Mouse (Mus musculus): ENCODE data around the gene Dynlt1f.
"Not testable (repeated sequence)": the region's sequence is repeated elsewhere in the genome, so short reads cannot be mapped to it uniquely, and the experiment has no call there.

The Dynlt1f gene

GRCm38 (mm10) chr17:6621976-6622375, 33.7 kb downstream of the Dynlt1f start:
- not testable (repeated sequence) for DNase-seq

GRCm38 (mm10) chr17:6620730-6621451, 34.8 kb downstream of the Dynlt1f start:
- not testable (repeated sequence) for DNase-seq

- DNase-seq, result not testable (repeated sequence)
Observed at GRCm38 (mm10) chr17:6620035-6620434, 35.7 kb downstream of the Dynlt1f start.

- not testable (repeated sequence) for DNase-seq
Observed at GRCm38 (mm10) chr17:6619271-6619670, 36.4 kb downstream of the Dynlt1f start.

GRCm38 (mm10) chr17:6617689-6618400, 37.9 kb downstream of the Dynlt1f start:
- not testable (repeated sequence) for DNase-seq

- not testable (repeated sequence) for DNase-seq
Observed at GRCm38 (mm10) chr17:6616731-6617130, 39.0 kb downstream of the Dynlt1f start.

- DNase-seq, result not testable (repeated sequence)
Observed at GRCm38 (mm10) chr17:6614316-6614715, 41.4 kb downstream of the Dynlt1f start.

GRCm38 (mm10) chr17:6613524-6613923, 42.2 kb downstream of the Dynlt1f start:
- not testable (repeated sequence) for DNase-seq

- not testable (repeated sequence) for DNase-seq
Observed at GRCm38 (mm10) chr17:6605347-6605746, 50.4 kb downstream of the Dynlt1f start.

GRCm38 (mm10) chr17:6602205-6602604, 53.5 kb downstream of the Dynlt1f start:
- not testable (repeated sequence) for DNase-seq

GRCm38 (mm10) chr17:6601204-6601911, 54.3 kb downstream of the Dynlt1f start, which contains the start of gene Dynlt1c:
Gene Dynlt1c (plus strand): TSS chr17:6601671.
- peak; percentile 87 for DNase-seq

- peak; percentile 13 for DNase-seq
Observed at GRCm38 (mm10) chr17:6600216-6600911, 55.3 kb downstream of the Dynlt1f start.

- DNase-seq, result not testable (repeated sequence)
Observed at GRCm38 (mm10) chr17:6598356-6598755, 57.3 kb downstream of the Dynlt1f start.
